Mouse (Mus musculus): ENCODE results near the gene Tnfrsf13b.

DNA sequence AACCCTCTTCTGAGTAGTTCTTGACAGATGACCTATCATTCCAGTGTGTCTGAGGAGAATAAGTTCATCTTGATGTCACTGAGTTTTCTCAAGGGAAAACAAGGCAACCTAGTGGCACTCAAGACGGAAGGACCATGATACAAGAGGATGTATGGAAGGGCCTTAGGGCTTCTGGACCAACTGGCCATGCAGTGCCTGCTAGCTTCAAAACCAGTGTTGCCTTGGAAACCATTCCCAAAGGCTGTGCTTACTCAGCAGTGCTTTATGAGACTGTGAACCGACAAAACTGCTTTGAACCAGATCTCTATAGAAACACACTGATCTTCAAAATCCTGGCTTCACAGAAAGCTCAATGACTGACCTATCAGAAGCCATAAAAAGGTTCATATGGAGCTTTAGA, 64.2 kb downstream of the Tnfrsf13b start:
- TF ChIP-seq GATA1 (IDR thresholded peaks at IDR 0.05; ENCODE audit: low read length) (no peak), TAL1 (IDR thresholded peaks at IDR 0.05; ENCODE audit: low read length) (no peak)

Data from erythroblast, embryonic 14.5 days (primary cell).